Mouse (Mus musculus) thymus, adult 2 months (tissue): ENCODE measurements around the gene 5330417H12Rik.

ENCODE experiments used
- CTCF ChIP-seq: fragments of 200-500 bp; IDR thresholded peaks from 2 replicates; pipeline ENCODE4 v1.5.1; 2012; ENCODE audit warnings: mild to moderate bottlenecking, control low read depth, low read length, moderate library complexity, borderline replicate concordance; ENCODE audit not compliant: control insufficient read depth, poor library complexity, insufficient read depth; ENCODE audit errors: extremely low read depth
- POLR2A ChIP-seq: fragments of 200-500 bp; IDR thresholded peaks from 2 replicates; pipeline ENCODE4 v1.6.1; 2012; ENCODE audit warnings: mild to moderate bottlenecking, low read length, control low read depth, moderate library complexity; ENCODE audit not compliant: control insufficient read depth, poor library complexity, insufficient read depth; ENCODE audit errors: extremely low read depth

GRCm38 (mm10) chr7:107618028-107618992 lies 6.7 kb downstream of the 5330417H12Rik start:
- no peak for TF ChIP-seq CTCF
- no peak for TF ChIP-seq POLR2A
